Comparison of ENCODE assay signal across 8 mouse cellular contexts in the genomic region with DNA sequence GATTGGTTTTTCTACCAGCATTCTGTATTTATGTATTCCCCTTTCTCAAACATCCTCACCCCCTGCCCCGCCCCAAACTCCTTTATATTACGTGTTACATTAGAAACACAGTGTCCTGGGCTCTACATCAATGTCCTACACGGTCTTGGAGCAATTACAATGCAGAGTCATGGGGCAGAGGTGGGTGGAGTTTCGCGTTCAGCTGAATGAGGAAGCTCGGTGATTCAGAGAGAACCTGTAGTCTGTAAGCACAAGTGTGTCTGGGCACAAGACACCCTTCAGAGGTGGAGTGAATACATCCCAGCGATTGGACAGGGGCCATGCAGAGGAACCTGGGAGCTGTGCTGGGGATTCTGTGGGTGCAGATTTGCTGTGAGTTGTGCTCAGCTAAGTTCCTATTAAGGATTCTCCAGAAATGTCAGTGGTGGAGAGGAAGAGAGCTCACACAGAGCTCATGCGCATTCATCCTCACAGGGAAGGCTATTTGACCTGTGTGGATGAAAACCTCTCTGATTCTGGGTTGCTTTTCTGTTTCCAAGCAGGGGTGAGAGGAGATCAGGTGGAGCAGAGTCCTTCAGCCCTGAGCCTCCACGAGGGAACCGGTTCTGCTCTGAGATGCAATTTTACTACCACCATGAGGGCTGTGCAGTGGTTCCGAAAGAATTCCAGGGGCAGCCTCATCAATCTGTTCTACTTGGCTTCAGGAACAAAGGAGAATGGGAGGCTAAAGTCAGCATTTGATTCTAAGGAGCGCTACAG.
A peak's percentile ranks its signal among the peaks of the same experiment; 100 is the strongest.
DNase-seq lines count a peak whose midpoint lies in the region; ATAC-seq lines count a peak whose summit lies in the region.
"Not testable (repeated sequence)": the region's sequence is repeated elsewhere in the genome, so short reads cannot be mapped to it uniquely, and the experiment has no call there.

No protein-coding gene starts in this region.

- not testable (repeated sequence) for H3K9ac ChIP-seq in forebrain, embryonic 14.5 days (ENCODE audit: low read length); hindbrain, embryonic 13.5 days; hindbrain, embryonic 16.5 days (ENCODE audit: low read depth, low read length); midbrain, embryonic 13.5 days (replicated peaks); midbrain, embryonic 16.5 days (ENCODE audit: low read depth, low read length); neural tube, embryonic 14.5 days (replicated peaks; ENCODE audit: low read depth, low read length)

- H3K4me2 ChIP-seq in forebrain, embryonic 14.5 days (ENCODE audit: low read length); hindbrain, embryonic 13.5 days; hindbrain, embryonic 16.5 days (ENCODE audit: low read length); midbrain, embryonic 13.5 days (replicated peaks); midbrain, embryonic 16.5 days (ENCODE audit: low read length); neural tube, embryonic 14.5 days (ENCODE audit: low read depth, low read length): not testable (repeated sequence)

- not testable (repeated sequence) for H3K27ac ChIP-seq in forebrain, embryonic 14.5 days (ENCODE audit: low read depth, low read length); hindbrain, embryonic 13.5 days; hindbrain, embryonic 16.5 days (ENCODE audit: low read depth, low read length); midbrain, embryonic 13.5 days; midbrain, embryonic 16.5 days (ENCODE audit: low read length); neural tube, embryonic 14.5 days (ENCODE audit: low read depth, low read length)

- not testable (repeated sequence) for H3K36me3 ChIP-seq in forebrain, embryonic 14.5 days (ENCODE audit: control insufficient read depth, insufficient read depth, low read length); hindbrain, embryonic 13.5 days; hindbrain, embryonic 16.5 days (ENCODE audit: control insufficient read depth, insufficient read depth, low read length); midbrain, embryonic 13.5 days; midbrain, embryonic 16.5 days (ENCODE audit: control insufficient read depth, insufficient read depth, low read length); neural tube, embryonic 14.5 days (ENCODE audit: control insufficient read depth, insufficient read depth, low read length)

- not testable (repeated sequence) for H3K4me1 ChIP-seq in forebrain, embryonic 14.5 days (ENCODE audit: control insufficient read depth, insufficient read depth, low read length); hindbrain, embryonic 13.5 days (replicated peaks); hindbrain, embryonic 16.5 days (ENCODE audit: control insufficient read depth, insufficient read depth, low read depth, low read length); midbrain, embryonic 13.5 days (replicated peaks); midbrain, embryonic 16.5 days (ENCODE audit: control insufficient read depth, insufficient read depth, low read length); neural tube, embryonic 14.5 days (ENCODE audit: control insufficient read depth, insufficient read depth, low read length)

- not testable (repeated sequence) for H3K27me3 ChIP-seq in forebrain, embryonic 14.5 days (replicated peaks; ENCODE audit: control insufficient read depth, insufficient read depth, low read length); hindbrain, embryonic 13.5 days; hindbrain, embryonic 16.5 days (replicated peaks; ENCODE audit: control insufficient read depth, insufficient read depth, low read length); midbrain, embryonic 13.5 days; midbrain, embryonic 16.5 days (ENCODE audit: control insufficient read depth, insufficient read depth, low read depth, low read length); neural tube, embryonic 14.5 days (ENCODE audit: control insufficient read depth, insufficient read depth, low read length)

- WGBS in forebrain, embryonic 14.5 days, result no CpG with 5 or more reads among the region's 12 CpGs
- no CpG with 5 or more reads among the region's 12 CpGs for WGBS in hindbrain, embryonic 13.5 days
- no CpG with 5 or more reads among the region's 12 CpGs for WGBS in hindbrain, embryonic 16.5 days
- no CpG with 5 or more reads among the region's 12 CpGs for WGBS in midbrain, embryonic 13.5 days
- whole genome bisulfite sequencing in midbrain, embryonic 16.5 days, result no CpG with 5 or more reads among the region's 12 CpGs
- WGBS in neural tube, embryonic 14.5 days, result no CpG with 5 or more reads among the region's 12 CpGs

- not testable (repeated sequence) for DNase-seq in forebrain, embryonic 14.5 days (ENCODE audit: low spot score)

- not testable (repeated sequence) for H3K4me3 ChIP-seq in forebrain, embryonic 14.5 days (ENCODE audit: low read depth, low read length); hindbrain, embryonic 13.5 days; hindbrain, embryonic 16.5 days (ENCODE audit: low read length); midbrain, embryonic 13.5 days (replicated peaks); midbrain, embryonic 16.5 days (ENCODE audit: low read depth, low read length); neural tube, embryonic 14.5 days (ENCODE audit: low read depth, low read length)

- peak; percentile 42; the same call in 1 of the 2 replicates for ATAC-seq in forebrain, embryonic 14.5 days
- ATAC-seq in granulocyte monocyte progenitor cell, adult 5-6 weeks (replicated peaks; ENCODE audit: poor library complexity, severe bottlenecking), result peak; percentile 92
- peak; percentile 57 for ATAC-seq in hindbrain, embryonic 13.5 days (ENCODE audit: low FRiP score)
- peak; percentile 66 for ATAC-seq in hindbrain, embryonic 16.5 days
- peak; percentile 86 for ATAC-seq in megakaryocyte progenitor cell, adult 5-6 weeks (replicated peaks; ENCODE audit: poor library complexity)
- peak; percentile 48 for ATAC-seq in midbrain, embryonic 13.5 days
- peak; percentile 75 for ATAC-seq in midbrain, embryonic 16.5 days
- ATAC-seq in neural tube, embryonic 14.5 days (ENCODE audit: low read depth), result peak; percentile 78

- H3K9me3 ChIP-seq in forebrain, embryonic 14.5 days (replicated peaks; ENCODE audit: control insufficient read depth, low read length); hindbrain, embryonic 13.5 days; hindbrain, embryonic 16.5 days (ENCODE audit: control insufficient read depth, low read length); midbrain, embryonic 13.5 days; midbrain, embryonic 16.5 days (replicated peaks; ENCODE audit: control insufficient read depth, low read length, poor library complexity, severe bottlenecking); neural tube, embryonic 14.5 days (ENCODE audit: control insufficient read depth, low read length): not testable (repeated sequence)

Comparison
In these comparisons a context has a peak if more than half of its experiments do, and no peak if none do; other contexts are left out.
1. ATAC-seq: peak in every context shown above with its lines; median percentile 92 in granulocyte monocyte progenitor cell, adult 5-6 weeks; 86 in megakaryocyte progenitor cell, adult 5-6 weeks; 78 in neural tube, embryonic 14.5 days; 75 in midbrain, embryonic 16.5 days; 66 in hindbrain, embryonic 16.5 days; 57 in hindbrain, embryonic 13.5 days; 48 in midbrain, embryonic 13.5 days; 42 in forebrain, embryonic 14.5 days.